Mouse (Mus musculus) ES-Bruce4 (cell line): Measurements from ENCODE around the gene Mindy4. TPM values are rescaled to one million over a fixed set of nuclear protein-coding genes. Genes with fewer than 3 reads are reported as not detected.
A peak's percentile ranks its signal among the peaks of the same experiment; 100 is the strongest.

Experiments
- H3K27ac ChIP-seq: 2 replicates; pipeline ENCODE4 v1.5.1; 2012; ENCODE audit warnings: low read length, inconsistent platforms; ENCODE audit not compliant: insufficient read depth
- H3K27me3 ChIP-seq: 2 replicates; pipeline ENCODE4 v1.6.1; 2012; ENCODE audit warnings: mild to moderate bottlenecking, low read length, inconsistent platforms; ENCODE audit not compliant: control insufficient read depth, poor library complexity, insufficient read depth, severe bottlenecking
- H3K36me3 ChIP-seq: 2 replicates; pipeline ENCODE4 v1.6.1; 2012; ENCODE audit warnings: inconsistent platforms, mild to moderate bottlenecking, low read length, moderate library complexity; ENCODE audit not compliant: control insufficient read depth, poor library complexity, insufficient read depth, severe bottlenecking
- H3K4me1 ChIP-seq: one replicate; pipeline ENCODE4 v1.8.1; 2011; ENCODE audit warnings: low read length; ENCODE audit not compliant: control insufficient read depth, insufficient read depth
- H3K4me3 ChIP-seq: 2 replicates; pipeline ENCODE4 v1.5.1; 2011; ENCODE audit warnings: low read depth, mild to moderate bottlenecking, low read length
- H3K9ac ChIP-seq: 2 replicates; pipeline ENCODE4 v1.6.1; 2012; ENCODE audit warnings: low read depth, mild to moderate bottlenecking, inconsistent platforms; ENCODE audit not compliant: poor library complexity, severe bottlenecking
- H3K9me3 ChIP-seq: replicated peaks from 2 replicates; pipeline ENCODE4 v1.6.1; 2012; ENCODE audit warnings: mild to moderate bottlenecking, low read length, inconsistent platforms; ENCODE audit not compliant: control insufficient read depth, poor library complexity, insufficient read depth, severe bottlenecking
- CTCF ChIP-seq: IDR thresholded peaks from one replicate; pipeline ENCODE4 v1.8.1; 2011; ENCODE audit warnings: low read depth, low read length
- EP300 ChIP-seq: IDR thresholded peaks from 2 replicates; pipeline ENCODE4 v1.6.1; 2011; ENCODE audit warnings: low read depth, low read length; ENCODE audit not compliant: insufficient read depth
- POLR2A ChIP-seq: IDR thresholded peaks from one replicate; pipeline ENCODE4 v1.8.1; 2011; ENCODE audit warnings: low read length; ENCODE audit not compliant: insufficient read depth
- polyA plus RNA-seq: library from polyadenylated mRNA; stranded (reverse); fragments of >200 nt; gene quantifications from 2 replicates; pipeline ENCODE4 v1.2.4, GENCODE M21; 2011; ENCODE audit warnings: low read depth; ENCODE audit not compliant: missing spikeins, insufficient read depth, insufficient read length

The Mindy4 gene
- polyA plus RNA-seq, 1 experiment, result 2.7 TPM

DNA sequence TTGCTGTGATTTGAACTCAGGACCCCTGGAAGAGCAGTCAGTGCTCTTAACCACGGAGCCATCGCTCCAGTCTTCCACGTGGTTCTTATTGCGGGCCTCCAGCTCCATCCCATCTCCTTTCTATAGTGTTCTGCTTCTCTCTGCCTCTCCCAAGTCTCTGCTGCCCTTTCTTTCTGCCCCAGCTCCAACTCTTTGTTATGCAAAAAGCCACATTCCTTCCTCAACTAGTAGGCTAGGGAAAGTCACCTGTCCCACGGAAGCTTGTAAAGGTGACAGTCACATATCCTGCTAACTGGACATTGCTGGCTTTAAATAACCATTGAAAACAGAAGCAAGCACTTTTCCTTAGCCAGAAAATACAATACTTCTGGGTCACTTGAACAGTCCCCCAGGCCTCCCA is 33.4 kb upstream of the Mindy4 start:
- H3K36me3 ChIP-seq, result no peaks in the 10 kb centered on the region
- no peaks in the 10 kb centered on the region for H3K27me3 ChIP-seq
- peaks cover 5% of the 10 kb centered on the region for H3K4me1 ChIP-seq
- H3K9ac ChIP-seq, result no peak overlapping the region
- no peaks in the 10 kb centered on the region for H3K9me3 ChIP-seq
- H3K27ac ChIP-seq, result no peak overlapping the region
- H3K4me3 ChIP-seq, result no peak overlapping the region
- no peak for TF ChIP-seq POLR2A
- no peak for TF ChIP-seq EP300

DNA sequence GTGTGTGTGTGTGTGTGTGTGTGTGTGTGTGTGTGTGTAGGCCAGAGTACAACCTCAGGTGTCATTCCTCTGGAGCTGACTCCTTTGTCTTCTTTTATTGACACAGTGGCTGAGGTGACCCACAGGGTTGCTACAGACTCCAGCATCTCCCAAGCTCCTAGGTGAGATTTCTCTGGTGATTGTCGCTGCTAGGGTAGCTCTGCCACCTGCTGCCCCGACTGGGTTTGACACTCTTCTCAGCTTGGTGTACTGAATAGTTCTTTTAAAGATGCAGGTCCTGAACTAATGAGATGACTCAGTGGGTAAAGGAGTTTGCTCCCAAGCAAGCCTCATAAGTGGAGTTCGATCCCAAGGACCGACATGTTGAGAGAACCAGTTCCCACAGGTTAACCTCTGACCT is 31.5 kb upstream of the Mindy4 start:
- TF ChIP-seq POLR2A (no peak), CTCF (peak; percentile 22)
- H3K4me3 ChIP-seq, result no peak overlapping the region
- no peaks in the 10 kb centered on the region for H3K27me3 ChIP-seq
- no peaks in the 10 kb centered on the region for H3K9me3 ChIP-seq
- H3K36me3 ChIP-seq, result no peaks in the 10 kb centered on the region
- peaks cover 5% of the 10 kb centered on the region for H3K4me1 ChIP-seq
- no peak overlapping the region for H3K9ac ChIP-seq
- H3K27ac ChIP-seq, result no peak overlapping the region

DNA sequence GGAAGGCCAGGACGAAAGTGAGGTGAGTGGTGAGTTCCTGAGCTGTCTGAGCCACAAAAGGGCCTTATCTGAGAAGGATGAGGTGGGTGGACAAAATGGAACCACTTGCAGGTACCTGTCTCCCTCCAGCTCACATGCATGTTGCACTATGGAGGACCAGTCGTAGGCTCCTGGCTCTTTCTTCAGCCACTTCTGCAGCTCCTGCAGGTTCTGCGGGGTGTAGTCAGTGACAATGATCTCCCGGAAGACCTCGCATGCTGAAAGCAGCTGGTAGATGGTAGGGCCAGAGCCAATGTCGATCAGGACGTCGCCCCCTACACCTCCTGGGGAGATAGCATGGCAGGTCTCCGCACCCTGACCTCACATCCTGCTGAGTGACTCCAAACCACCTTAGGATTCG is 30.0 kb upstream of the Mindy4 start:
- Histone ChIP-seq H3K4me1 (peaks cover 5% of the 10 kb centered on the region), H3K27me3 (no peaks in the 10 kb centered on the region), H3K27ac (no peak overlapping the region), H3K9me3 (no peaks in the 10 kb centered on the region), H3K4me3 (no peak overlapping the region), H3K36me3 (no peaks in the 10 kb centered on the region), H3K9ac (no peak overlapping the region)
- TF ChIP-seq CTCF (no peak), EP300 (no peak), POLR2A (no peak)

DNA sequence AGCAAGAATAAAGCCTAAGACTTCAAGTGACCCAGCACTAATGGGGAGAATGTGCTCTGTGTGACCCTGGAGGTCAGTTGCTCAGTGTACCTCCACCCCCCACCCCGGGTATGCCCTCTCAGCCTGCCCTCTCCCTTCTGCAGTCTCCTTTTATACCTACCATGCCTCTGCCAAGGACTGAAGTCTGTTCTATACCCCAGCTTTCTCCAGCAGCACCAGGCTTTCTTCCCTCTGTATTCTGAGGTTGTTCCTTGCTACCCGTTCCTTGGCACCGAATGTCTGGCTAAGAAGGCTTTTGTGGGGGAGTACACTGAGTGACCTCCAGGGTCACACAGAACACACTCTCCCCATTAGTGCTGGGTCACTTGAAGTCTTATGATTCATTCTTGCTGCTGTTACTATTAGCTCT is 29.2 kb upstream of the Mindy4 start:
- Histone ChIP-seq H3K9me3 (no peaks in the 10 kb centered on the region), H3K27me3 (no peaks in the 10 kb centered on the region), H3K9ac (no peak overlapping the region), H3K36me3 (no peaks in the 10 kb centered on the region), H3K27ac (no peak overlapping the region), H3K4me3 (no peak overlapping the region), H3K4me1 (peaks cover 5% of the 10 kb centered on the region)
- no peak for TF ChIP-seq CTCF
- TF ChIP-seq POLR2A, result no peak
- no peak for TF ChIP-seq EP300

GRCm38 (mm10) chr6:55174741-55175181 is 28.4 kb upstream of the Mindy4 start, which contains the start of gene Inmt:
TSS of gene Inmt (minus strand) at chr6:55175043.
- H3K9ac ChIP-seq, result no peak within 1 kb of the TSS
- no peaks in the 10 kb centered on the region for H3K9me3 ChIP-seq
- no peaks in the 10 kb centered on the region for H3K36me3 ChIP-seq
- no peak within 1 kb of the TSS for H3K27ac ChIP-seq
- TF ChIP-seq EP300 (no peak), POLR2A (no peak), CTCF (no peak)
- H3K27me3 ChIP-seq, result no peaks in the 10 kb centered on the region
- peaks cover 2% of the 10 kb centered on the region for H3K4me1 ChIP-seq
- H3K4me3 ChIP-seq, result no peak within 1 kb of the TSS

GRCm38 (mm10) chr6:55175456-55175855 is 27.7 kb upstream of the Mindy4 start:
- Histone ChIP-seq H3K4me1 (no peaks in the 10 kb centered on the region), H3K27ac (no peak overlapping the region), H3K9ac (no peak overlapping the region), H3K4me3 (no peak overlapping the region), H3K36me3 (no peaks in the 10 kb centered on the region), H3K27me3 (no peaks in the 10 kb centered on the region), H3K9me3 (no peaks in the 10 kb centered on the region)
- TF ChIP-seq EP300, result no peak
- no peak for TF ChIP-seq POLR2A
- no peak for TF ChIP-seq CTCF
